Mouse (Mus musculus) embryonic facial prominence, embryonic 10.5 days (tissue): ENCODE results near the gene Triap1. TPM values are rescaled to one million over a fixed set of nuclear protein-coding genes. Genes with fewer than 3 reads are reported as not detected.

ENCODE experiments used
- DNase-seq: peaks from one replicate; pipeline ENCODE4 v3.0.0-alpha.2; 2017; ENCODE audit warnings: low spot score
- H3K27ac ChIP-seq: fragments of 300-500 bp; sonication (generic); replicated peaks from 2 replicates; pipeline ENCODE4 v1.5.1; 2016; ENCODE audit warnings: mild to moderate bottlenecking
- H3K27me3 ChIP-seq: fragments of 300-500 bp; sonication (generic); replicated peaks from 2 replicates; pipeline ENCODE4 v1.6.1; 2016; ENCODE audit warnings: low read depth, mild to moderate bottlenecking; ENCODE audit not compliant: poor library complexity, severe bottlenecking
- H3K36me3 ChIP-seq: fragments of 300-500 bp; sonication (generic); replicated peaks from 2 replicates; pipeline ENCODE4 v1.6.1; 2016; ENCODE audit warnings: mild to moderate bottlenecking, moderate library complexity
- H3K4me1 ChIP-seq: fragments of 300-500 bp; sonication (generic); 2 replicates; pipeline ENCODE4 v1.6.1; 2016
- H3K4me3 ChIP-seq: fragments of 300-500 bp; sonication (generic); 2 replicates; pipeline ENCODE4 v1.5.1; 2016; ENCODE audit warnings: mild to moderate bottlenecking, moderate library complexity
- H3K9me3 ChIP-seq: fragments of 300-500 bp; sonication (generic); 2 replicates; pipeline ENCODE4 v1.6.1; 2016; ENCODE audit warnings: mild to moderate bottlenecking
- WGBS: fragments of 180-500 bp; shearing (Covaris S2); methylation state at CpG from one replicate; pipeline ENCODE4 v1.1.7; 2016; 5-methylcytosine and 5-hydroxymethylcytosine counted together
- polyA plus RNA-seq: library from polyadenylated mRNA; unstranded; fragments of >200 nt; fragmentation: Nextera tagmentation; extraction: Ambion mirVana; gene quantifications from 2 replicates; pipeline ENCODE4 v1.2.1, GENCODE M21; 2016

Gene Triap1
- polyA plus RNA-seq, 1 experiment from 2014 or later, result 55.7 TPM

GRCm38 (mm10) chr5:115348546-115349224, 7.7 kb downstream of the Triap1 start, which contains the start of gene Cox6a1:
Gene Cox6a1 (minus strand): TSS chr5:115348981.
- Histone ChIP-seq H3K4me1 (peaks cover 17% of the 10 kb centered on the region), H3K27me3 (no peaks in the 10 kb centered on the region), H3K4me3 (peak within 1 kb of the TSS; percentile 75), H3K36me3 (peaks cover 35% of the 10 kb centered on the region), H3K9me3 (no peaks in the 10 kb centered on the region), H3K27ac (peak within 1 kb of the TSS; percentile 79)
- DNase-seq, result peak; percentile 99
- WGBS, result under 1% methylated on average over 74 of the region's 74 CpGs

GRCm38 (mm10) chr5:115349225-115349555, 8.2 kb downstream of the Triap1 start:
- H3K4me1 ChIP-seq, result peaks cover 17% of the 10 kb centered on the region
- DNase-seq, result no peak
- H3K27ac ChIP-seq, result peak overlapping the region; percentile 79
- H3K36me3 ChIP-seq, result peaks cover 30% of the 10 kb centered on the region
- WGBS, result under 1% methylated on average over 18 of the region's 18 CpGs
- H3K4me3 ChIP-seq, result peak overlapping the region; percentile 75
- no peaks in the 10 kb centered on the region for H3K9me3 ChIP-seq
- no peaks in the 10 kb centered on the region for H3K27me3 ChIP-seq

GRCm38 (mm10) chr5:115351348-115351747, 10.3 kb downstream of the Triap1 start:
- peaks cover 8% of the 10 kb centered on the region for H3K36me3 ChIP-seq
- DNase-seq, result no peak
- no peaks in the 10 kb centered on the region for H3K27me3 ChIP-seq
- no peak overlapping the region for H3K27ac ChIP-seq
- 81% methylated on average over 5 of the region's 5 CpGs for WGBS
- H3K9me3 ChIP-seq, result no peaks in the 10 kb centered on the region
- no peak overlapping the region for H3K4me3 ChIP-seq
- H3K4me1 ChIP-seq, result peaks cover 21% of the 10 kb centered on the region

GRCm38 (mm10) chr5:115355070-115355469, 14.0 kb downstream of the Triap1 start:
- Histone ChIP-seq H3K27me3 (no peaks in the 10 kb centered on the region), H3K9me3 (no peaks in the 10 kb centered on the region), H3K27ac (no peak overlapping the region), H3K36me3 (no peaks in the 10 kb centered on the region), H3K4me3 (no peak overlapping the region), H3K4me1 (peaks cover 12% of the 10 kb centered on the region)
- WGBS, result 62% methylated on average over 13 of the region's 13 CpGs
- DNase-seq, result no peak

GRCm38 (mm10) chr5:115358872-115359271, 17.8 kb downstream of the Triap1 start:
- no peaks in the 10 kb centered on the region for H3K27me3 ChIP-seq
- 3% methylated on average over 12 of the region's 12 CpGs for WGBS
- no peaks in the 10 kb centered on the region for H3K9me3 ChIP-seq
- DNase-seq, result peak; percentile 93
- no peaks in the 10 kb centered on the region for H3K36me3 ChIP-seq
- H3K27ac ChIP-seq, result 0 out of 2 replicates have a peak overlapping the region, but pooled peaks have one; percentile 40
- H3K4me3 ChIP-seq, result no peak overlapping the region
- H3K4me1 ChIP-seq, result peaks cover 30% of the 10 kb centered on the region

- Histone ChIP-seq H3K4me1 (peaks cover 30% of the 10 kb centered on the region), H3K27me3 (no peaks in the 10 kb centered on the region), H3K27ac (no peak overlapping the region; the same call in 1 of the 2 replicates), H3K36me3 (no peaks in the 10 kb centered on the region), H3K9me3 (no peaks in the 10 kb centered on the region), H3K4me3 (no peak overlapping the region)
- no peak for DNase-seq
- 90% methylated on average over 8 of the region's 8 CpGs for WGBS
These were observed 18.4 kb downstream of the Triap1 start for GRCm38 (mm10) chr5:115359438-115359837.

- Histone ChIP-seq H3K27ac (peak overlapping the region; percentile 59), H3K9me3 (no peaks in the 10 kb centered on the region), H3K36me3 (no peaks in the 10 kb centered on the region), H3K4me3 (no peak overlapping the region), H3K27me3 (no peaks in the 10 kb centered on the region), H3K4me1 (peaks cover 30% of the 10 kb centered on the region)
- 70% methylated on average over 5 of the region's 5 CpGs for WGBS
- DNase-seq, result no peak
These were observed 18.9 kb downstream of the Triap1 start for GRCm38 (mm10) chr5:115359851-115360372.

- H3K27me3 ChIP-seq, result no peaks in the 10 kb centered on the region
- no peaks in the 10 kb centered on the region for H3K9me3 ChIP-seq
- WGBS, result 43% methylated on average over 7 of the region's 7 CpGs
- H3K27ac ChIP-seq, result 0 out of 2 replicates have a peak overlapping the region, but pooled peaks have one; percentile 40
- peaks cover 26% of the 10 kb centered on the region for H3K4me1 ChIP-seq
- DNase-seq, result no peak
- no peaks in the 10 kb centered on the region for H3K36me3 ChIP-seq
- H3K4me3 ChIP-seq, result no peak overlapping the region
These were observed 21.2 kb downstream of the Triap1 start for GRCm38 (mm10) chr5:115362216-115362615.

- DNase-seq, result peak; percentile 26
- Histone ChIP-seq H3K9me3 (no peaks in the 10 kb centered on the region), H3K4me3 (0 out of 2 replicates have a peak overlapping the region, but pooled peaks have one; percentile 25), H3K27ac (peak overlapping the region; percentile 73), H3K4me1 (peaks cover 26% of the 10 kb centered on the region), H3K27me3 (no peaks in the 10 kb centered on the region), H3K36me3 (no peaks in the 10 kb centered on the region)
- 20% methylated on average over 19 of the region's 19 CpGs for WGBS
These were observed 22.0 kb downstream of the Triap1 start for GRCm38 (mm10) chr5:115362819-115363714.

GRCm38 (mm10) chr5:115364782-115365181, 23.8 kb downstream of the Triap1 start:
- H3K27ac ChIP-seq, result no peak overlapping the region
- H3K36me3 ChIP-seq, result no peaks in the 10 kb centered on the region
- no peaks in the 10 kb centered on the region for H3K27me3 ChIP-seq
- H3K9me3 ChIP-seq, result no peaks in the 10 kb centered on the region
- peaks cover 20% of the 10 kb centered on the region for H3K4me1 ChIP-seq
- 91% methylated on average over 4 of the region's 4 CpGs for WGBS
- DNase-seq, result no peak
- no peak overlapping the region for H3K4me3 ChIP-seq

- WGBS, result 50% methylated on average over 9 of the region's 9 CpGs
- no peaks in the 10 kb centered on the region for H3K27me3 ChIP-seq
- no peak for DNase-seq
- H3K36me3 ChIP-seq, result no peaks in the 10 kb centered on the region
- peak overlapping the region; percentile 37 for H3K27ac ChIP-seq
- H3K4me3 ChIP-seq, result no peak overlapping the region
- H3K4me1 ChIP-seq, result peaks cover 30% of the 10 kb centered on the region
- H3K9me3 ChIP-seq, result no peaks in the 10 kb centered on the region
These were observed 30.7 kb downstream of the Triap1 start for GRCm38 (mm10) chr5:115371736-115372135.

- Histone ChIP-seq H3K4me1 (peaks cover 30% of the 10 kb centered on the region), H3K27me3 (no peaks in the 10 kb centered on the region), H3K27ac (peak overlapping the region; percentile 85), H3K9me3 (no peaks in the 10 kb centered on the region), H3K4me3 (peak overlapping the region; percentile 45), H3K36me3 (no peaks in the 10 kb centered on the region)
- peak; percentile 84 for DNase-seq
- 16% methylated on average over 26 of the region's 26 CpGs for WGBS
These were observed 32.6 kb downstream of the Triap1 start for GRCm38 (mm10) chr5:115373441-115374203.
